Mouse (Mus musculus) forebrain, embryonic 11.5 days (tissue): ENCODE data around the gene Sdf4. TPM values are rescaled to one million over a fixed set of nuclear protein-coding genes. Genes with fewer than 3 reads are reported as not detected.

ENCODE experiments used
- ATAC-seq: fragments of 200-750 bp; cut with Nextera tagmentation; replicated peaks from 2 replicates; pipeline ENCODE4 v1.8.0; 2017; ENCODE audit warnings: moderate TSS enrichment; ENCODE audit not compliant: low FRiP score
- DNase-seq: peaks from one replicate; pipeline ENCODE4 v3.0.0-alpha.2; 2017; ENCODE audit warnings: low spot score
- H3K27ac ChIP-seq: fragments of 300-500 bp; sonication (generic); 2 replicates; pipeline ENCODE4 v1.5.1; 2014; ENCODE audit warnings: low read depth, low read length
- H3K27me3 ChIP-seq: fragments of 300-500 bp; sonication (generic); 2 replicates; pipeline ENCODE4 v1.6.1; 2014; ENCODE audit warnings: mild to moderate bottlenecking, low read length, mixed read lengths; ENCODE audit not compliant: control insufficient read depth, insufficient read depth
- H3K36me3 ChIP-seq: fragments of 300-500 bp; sonication (generic); 2 replicates; pipeline ENCODE4 v1.6.1; 2014; ENCODE audit warnings: mild to moderate bottlenecking, low read length, moderate library complexity, mixed read lengths; ENCODE audit not compliant: control insufficient read depth, insufficient read depth
- H3K4me1 ChIP-seq: fragments of 300-500 bp; sonication (generic); replicated peaks from 2 replicates; pipeline ENCODE4 v1.6.1; 2014; ENCODE audit warnings: low read length, mixed read lengths; ENCODE audit not compliant: control insufficient read depth, insufficient read depth
- H3K4me2 ChIP-seq: fragments of 300-500 bp; sonication (generic); 2 replicates; pipeline ENCODE4 v1.6.1; 2014; ENCODE audit warnings: low read depth, mild to moderate bottlenecking, low read length, moderate library complexity, mixed read lengths; ENCODE audit not compliant: severe bottlenecking
- H3K4me3 ChIP-seq: fragments of 300-500 bp; sonication (generic); 2 replicates; pipeline ENCODE4 v1.5.1; 2014; ENCODE audit warnings: low read depth, low read length
- H3K9ac ChIP-seq: fragments of 300-500 bp; sonication (generic); 2 replicates; pipeline ENCODE4 v1.6.1; 2014; ENCODE audit warnings: low read length
- H3K9me3 ChIP-seq: fragments of 300-500 bp; sonication (generic); 2 replicates; pipeline ENCODE4 v1.6.1; 2016; ENCODE audit warnings: low read length, mixed read lengths; ENCODE audit not compliant: control insufficient read depth
- WGBS: fragments of 180-500 bp; shearing (Covaris S2); extraction: QIAGEN DNeasy Blood & Tissue Kit; methylation state at CpG from one replicate; pipeline ENCODE4 v1.1.7; 2014; 5-methylcytosine and 5-hydroxymethylcytosine counted together
- polyA plus RNA-seq: library from polyadenylated mRNA; unstranded; fragments of >200 nt; fragmentation: Nextera tagmentation; extraction: Ambion mirVana; gene quantifications from 2 replicates; pipeline ENCODE4 v1.2.1, GENCODE M21; 2014

Sdf4 gene
- 117 and 121 TPM in 2 replicates for polyA plus RNA-seq

DNA sequence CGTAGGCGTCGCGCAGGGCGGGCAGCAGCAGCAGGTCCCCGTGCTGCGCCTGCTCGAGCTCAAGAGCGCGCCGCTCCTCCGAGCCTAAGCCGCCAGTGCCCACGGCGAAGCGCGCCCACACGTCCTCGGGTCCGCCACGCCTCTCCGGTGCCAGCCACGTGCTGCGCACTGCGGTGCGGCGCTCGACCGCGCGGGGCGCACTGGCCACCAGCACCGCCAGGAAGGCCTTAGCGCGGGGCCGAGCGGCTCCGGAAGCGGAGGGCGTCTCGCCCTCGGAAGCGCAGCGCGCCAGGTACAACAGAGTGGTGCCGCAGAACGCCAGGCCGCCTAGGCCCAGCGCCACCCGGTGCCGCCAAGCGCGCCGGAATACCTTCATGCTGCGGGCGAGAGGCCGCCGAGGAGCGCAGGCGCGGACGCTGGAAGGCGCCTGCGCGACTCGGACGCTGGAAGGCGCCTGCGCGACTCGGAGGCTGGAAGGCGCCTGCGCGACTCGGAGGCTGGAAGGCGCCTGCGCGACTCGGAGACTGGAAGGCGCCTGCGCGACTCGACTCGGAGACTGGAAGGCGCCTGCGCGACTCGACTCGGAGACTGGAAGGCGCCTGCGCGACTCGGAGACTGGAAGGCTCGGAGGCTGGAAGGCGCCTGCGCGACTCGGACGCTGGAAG, at the start of gene Sdf4, which contains the start of gene B3galt6:
TSS of gene Sdf4 (plus strand) at position 632 of the 665 bp plus-strand sequence.
TSS of gene B3galt6 (minus strand) at position 409 of the 665 bp plus-strand sequence.
- Histone ChIP-seq H3K4me3 (peak within 1 kb of the TSS; percentile 89), H3K9ac (peak within 1 kb of the TSS; percentile 85), H3K4me1 (peaks cover 13% of the 10 kb centered on the region; the same call in 1 of the 2 replicates), H3K9me3 (no peaks in the 10 kb centered on the region), H3K4me2 (peak within 1 kb of the TSS; percentile 91), H3K27ac (peak within 1 kb of the TSS; percentile 87), H3K27me3 (no peaks in the 10 kb centered on the region), H3K36me3 (no peaks in the 10 kb centered on the region)
- DNase-seq (peak; percentile 91), ATAC-seq (peak; percentile 84)
- under 1% methylated on average over 91 of the region's 99 CpGs for WGBS

DNA sequence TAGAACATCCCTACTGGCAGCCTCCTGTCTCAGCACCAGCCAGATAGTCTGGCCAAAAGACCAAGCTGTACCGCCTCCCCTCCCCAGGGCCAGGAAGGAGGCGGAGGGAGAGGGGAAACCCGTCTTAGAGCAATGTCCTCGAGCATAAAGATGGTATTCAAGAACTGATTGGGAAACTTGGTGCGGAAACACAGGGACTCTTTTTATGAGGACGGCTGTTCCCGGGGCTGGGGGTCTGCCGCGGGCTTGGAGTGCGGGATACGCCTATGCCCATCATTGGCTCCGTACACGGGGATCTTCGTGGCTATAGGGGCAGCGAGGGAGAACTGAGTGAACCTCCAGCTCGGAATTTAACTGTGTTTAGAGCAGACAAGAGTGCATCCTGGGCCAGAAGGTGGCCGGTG, 49.6 kb upstream of the Sdf4 start:
- Histone ChIP-seq H3K36me3 (no peaks in the 10 kb centered on the region), H3K4me2 (peak overlapping the region; percentile 83), H3K27ac (peak overlapping the region; percentile 32; the same call in 1 of the 2 replicates), H3K4me3 (peak overlapping the region; percentile 98), H3K9me3 (no peaks in the 10 kb centered on the region), H3K4me1 (peaks cover 9% of the 10 kb centered on the region; the same call in 1 of the 2 replicates), H3K27me3 (no peaks in the 10 kb centered on the region), H3K9ac (peak overlapping the region; percentile 92)
- peak; percentile 44 for ATAC-seq
- WGBS, result 2% methylated on average over 17 of the region's 17 CpGs
- peak; percentile 64 for DNase-seq

DNA sequence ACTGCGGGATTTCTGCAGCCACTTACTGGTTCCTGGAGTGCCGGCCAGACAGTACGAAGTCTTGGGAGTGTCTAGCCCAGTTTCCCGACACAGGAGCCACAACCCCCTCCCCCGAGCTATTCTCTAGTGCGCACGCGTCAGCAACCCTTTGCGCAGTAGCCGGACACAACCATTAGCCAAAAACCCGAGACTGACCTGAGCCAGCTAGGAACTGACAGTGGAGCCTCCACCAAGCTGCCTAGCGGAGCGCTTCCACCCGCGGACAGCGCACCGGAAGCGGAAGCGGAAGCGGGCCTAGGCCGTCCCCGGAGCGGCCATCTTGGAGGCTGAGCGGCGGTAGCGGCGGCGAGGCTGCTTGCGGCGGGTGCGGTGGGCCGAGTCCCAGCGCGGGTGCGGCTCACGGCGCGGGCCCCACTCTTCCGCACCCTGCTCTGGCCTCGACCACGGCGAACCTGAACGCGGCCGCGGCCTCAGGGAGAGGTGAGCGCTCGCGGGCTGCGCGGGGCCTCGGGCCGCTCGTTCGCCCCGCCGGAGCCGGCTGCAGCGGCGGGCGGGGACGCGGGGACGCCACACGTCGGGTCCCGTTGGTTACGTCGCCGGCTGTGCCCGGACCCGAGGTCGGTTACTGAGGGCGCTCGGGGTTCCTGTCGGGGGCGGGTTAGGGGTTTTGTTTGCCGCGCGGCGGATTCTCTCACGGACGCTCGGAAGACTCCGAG, 49.0 kb upstream of the Sdf4 start, which contains the start of gene Ube2j2:
TSS of gene Ube2j2 (plus strand) at position 298 of the 716 bp plus-strand sequence.
- Histone ChIP-seq H3K27ac (peak within 1 kb of the TSS; percentile 66), H3K4me3 (peak within 1 kb of the TSS; percentile 98), H3K27me3 (no peaks in the 10 kb centered on the region), H3K36me3 (no peaks in the 10 kb centered on the region), H3K9ac (peak within 1 kb of the TSS; percentile 92), H3K9me3 (no peaks in the 10 kb centered on the region), H3K4me1 (peaks cover 9% of the 10 kb centered on the region; the same call in 1 of the 2 replicates), H3K4me2 (peak within 1 kb of the TSS; percentile 83)
- WGBS, result under 1% methylated on average over 85 of the region's 85 CpGs
- DNase-seq, result peak; percentile 97
- peak; percentile 99 for ATAC-seq

DNA sequence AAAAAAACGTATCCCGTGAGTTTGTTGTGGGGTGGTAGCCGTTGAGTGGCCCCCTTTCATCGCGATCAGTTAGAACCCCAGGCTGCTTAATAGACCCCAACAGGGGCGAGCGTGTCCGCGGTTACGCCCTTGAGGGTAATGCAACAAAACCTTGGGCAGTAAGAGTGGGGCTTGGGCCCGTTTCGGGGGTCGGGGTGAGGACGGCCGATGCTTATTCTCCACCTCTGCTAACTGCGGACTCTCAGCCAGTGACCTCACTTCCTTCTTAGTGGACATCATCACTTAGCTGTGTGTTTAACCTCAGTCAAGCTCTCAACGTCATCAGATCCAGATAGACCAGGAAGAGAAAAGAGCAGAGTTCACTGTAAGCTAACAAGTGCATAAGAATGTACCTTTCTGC, 48.4 kb upstream of the Sdf4 start:
- H3K4me1 ChIP-seq, result peaks cover 9% of the 10 kb centered on the region; the same call in 1 of the 2 replicates
- WGBS, result 1% methylated on average over 17 of the region's 17 CpGs
- H3K4me3 ChIP-seq, result peak overlapping the region; percentile 98
- ATAC-seq, result peak; percentile 6; the same call in 1 of the 2 replicates
- H3K9me3 ChIP-seq, result no peaks in the 10 kb centered on the region
- peaks cover 4% of the 10 kb centered on the region; the same call in 1 of the 2 replicates for H3K36me3 ChIP-seq
- H3K27ac ChIP-seq, result no peak overlapping the region
- peak overlapping the region; percentile 69 for H3K4me2 ChIP-seq
- H3K9ac ChIP-seq, result peak overlapping the region; percentile 92
- no peaks in the 10 kb centered on the region for H3K27me3 ChIP-seq
- DNase-seq, result no peak

DNA sequence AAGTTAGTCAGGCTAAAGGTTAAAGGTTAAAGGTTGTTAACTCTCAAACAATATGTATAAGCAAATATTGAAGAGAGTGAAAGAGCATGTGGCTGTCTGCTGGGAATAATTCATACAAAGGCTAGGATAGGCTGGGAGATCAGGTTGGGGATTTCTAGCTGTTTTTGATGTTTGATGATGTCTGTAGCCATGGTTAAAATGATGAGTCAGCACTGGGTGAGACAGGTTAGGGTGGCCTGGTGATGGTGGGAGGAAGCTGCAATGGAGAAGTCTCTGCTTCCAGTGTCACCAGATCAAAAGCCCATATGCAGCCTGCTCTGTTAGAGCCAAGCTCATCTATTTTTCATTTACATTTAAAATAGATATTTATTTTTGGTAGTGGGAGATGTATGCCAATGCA, 45.6 kb upstream of the Sdf4 start:
- H3K4me3 ChIP-seq, result no peak overlapping the region
- H3K9me3 ChIP-seq, result no peaks in the 10 kb centered on the region
- peaks cover 9% of the 10 kb centered on the region; the same call in 1 of the 2 replicates for H3K4me1 ChIP-seq
- peaks cover 7% of the 10 kb centered on the region; the same call in 1 of the 2 replicates for H3K36me3 ChIP-seq
- ATAC-seq, result no peak
- no peak overlapping the region for H3K4me2 ChIP-seq
- H3K9ac ChIP-seq, result no peak overlapping the region
- no peak for DNase-seq
- H3K27me3 ChIP-seq, result no peaks in the 10 kb centered on the region
- H3K27ac ChIP-seq, result no peak overlapping the region

DNA sequence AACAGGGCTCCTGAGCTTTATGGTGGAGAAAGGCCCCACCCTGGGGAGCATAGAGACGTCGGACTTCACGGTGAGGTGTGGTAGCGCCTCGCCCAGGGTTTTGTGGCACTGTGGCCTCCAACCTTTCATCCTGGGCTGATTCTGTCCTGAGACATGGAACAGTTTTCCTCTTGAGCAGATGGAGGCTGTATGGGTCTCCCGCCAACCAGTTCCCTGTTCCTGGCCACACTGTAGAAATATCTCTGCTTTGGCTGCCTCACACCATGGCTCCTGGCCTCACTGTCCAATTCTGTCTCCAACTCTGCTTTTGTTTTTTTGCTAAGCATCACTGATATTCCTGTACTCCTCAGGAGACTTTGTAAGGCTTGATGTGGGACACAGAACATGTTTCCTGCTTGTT, 37.2 kb upstream of the Sdf4 start:
- ATAC-seq, result no peak
- H3K27ac ChIP-seq, result no peak overlapping the region
- 95% methylated on average over 6 of the region's 6 CpGs for WGBS

DNA sequence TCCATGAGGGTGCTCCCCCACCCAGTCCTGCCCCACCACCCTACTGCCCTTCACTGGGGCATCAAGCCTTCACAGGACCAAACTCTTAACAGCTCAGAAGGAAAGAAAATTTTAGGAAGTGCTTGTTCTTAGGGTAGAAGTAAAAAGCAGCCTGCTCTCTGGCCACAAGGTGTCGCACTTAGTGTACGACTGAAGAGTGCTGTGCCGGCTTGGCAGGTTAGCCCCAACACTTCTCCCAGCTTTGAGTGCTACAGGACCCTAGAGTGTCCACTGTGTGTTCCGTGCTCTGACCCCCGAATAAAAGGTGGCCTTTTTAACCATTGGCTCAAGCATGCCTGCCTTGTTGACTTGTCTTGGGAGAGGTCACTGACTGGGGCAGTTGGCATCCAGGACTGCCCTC, 33.4 kb upstream of the Sdf4 start:
- Histone ChIP-seq H3K4me1 (peaks cover 9% of the 10 kb centered on the region), H3K4me2 (no peak overlapping the region), H3K9me3 (no peaks in the 10 kb centered on the region), H3K9ac (no peak overlapping the region), H3K27me3 (no peaks in the 10 kb centered on the region), H3K36me3 (peaks cover 11% of the 10 kb centered on the region; the same call in 1 of the 2 replicates), H3K4me3 (no peak overlapping the region), H3K27ac (no peak overlapping the region)
- ATAC-seq (peak; percentile 71), DNase-seq (peak; percentile 85)
- WGBS, result 7% methylated on average over 5 of the region's 5 CpGs

More for the DNA sequence above, 37.2 kb upstream of the Sdf4 start:
- Histone ChIP-seq H3K9ac (no peak overlapping the region), H3K4me3 (no peak overlapping the region), H3K27me3 (no peaks in the 10 kb centered on the region), H3K36me3 (peaks cover 14% of the 10 kb centered on the region; the same call in 1 of the 2 replicates), H3K4me2 (no peak overlapping the region), H3K9me3 (no peaks in the 10 kb centered on the region), H3K4me1 (no peaks in the 10 kb centered on the region)
- DNase-seq, result no peak

DNA sequence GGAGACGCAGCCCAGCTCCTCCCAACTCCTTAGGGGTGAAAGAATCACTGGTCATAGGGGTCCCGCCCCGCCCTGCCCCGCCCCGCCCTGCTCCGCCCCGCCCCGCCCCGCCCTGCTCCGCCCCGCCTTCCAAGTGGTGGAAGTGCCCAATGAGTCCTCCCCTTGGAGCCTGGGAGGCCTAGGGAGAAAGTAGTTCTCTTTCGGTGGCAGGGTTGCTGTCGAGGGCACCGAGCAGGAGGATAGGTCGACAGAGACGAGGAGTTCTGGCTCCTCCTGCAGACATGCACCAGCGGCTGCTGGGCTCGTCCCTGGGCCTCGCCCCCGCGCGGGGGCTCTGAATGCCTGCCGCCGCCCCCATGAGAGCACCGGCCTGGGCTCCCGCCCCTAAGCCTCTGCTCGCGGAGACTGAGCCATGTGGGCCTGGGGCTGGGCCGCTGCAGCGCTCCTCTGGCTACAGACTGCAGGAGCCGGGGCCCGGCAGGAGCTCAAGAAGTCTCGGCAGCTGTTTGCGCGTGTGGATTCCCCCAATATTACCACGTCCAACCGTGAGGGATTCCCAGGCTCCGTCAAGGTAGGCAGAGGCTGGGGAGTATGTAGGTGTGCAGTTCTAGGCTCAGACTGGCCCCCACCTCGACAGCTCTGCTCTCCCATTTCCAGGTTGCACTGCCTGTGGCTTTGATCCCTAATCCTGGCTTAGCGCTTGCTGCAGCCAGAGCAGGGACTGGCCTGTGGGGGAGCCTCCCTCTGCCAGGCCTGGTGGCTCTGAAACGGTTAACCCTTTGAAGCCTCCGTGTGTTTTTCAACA, 30.3 kb upstream of the Sdf4 start, which contains the start of gene C1qtnf12:
TSS of gene C1qtnf12 (plus strand) at position 152 of the 805 bp plus-strand sequence.
- Histone ChIP-seq H3K27ac (peak within 1 kb of the TSS; percentile 31; the same call in 1 of the 2 replicates), H3K9ac (peak within 1 kb of the TSS; percentile 57), H3K4me2 (peak within 1 kb of the TSS; percentile 88), H3K4me1 (peaks cover 9% of the 10 kb centered on the region), H3K36me3 (peaks cover 5% of the 10 kb centered on the region; the same call in 1 of the 2 replicates), H3K9me3 (no peaks in the 10 kb centered on the region), H3K4me3 (peak within 1 kb of the TSS; percentile 40), H3K27me3 (no peaks in the 10 kb centered on the region)
- ATAC-seq (peak; percentile 63), DNase-seq (peak; percentile 79)
- WGBS, result under 1% methylated on average over 42 of the region's 42 CpGs
